Mouse (Mus musculus) T-helper 2 cell (primary cell): ENCODE data around the gene Cacna2d3.

Experiments used
- in situ Hi-C: fragments of 300-600 bp; cut with MboI, MseI; formaldehyde crosslinking; loops from one replicate; pipeline ENCODE4 v1.15.1; 2025; ENCODE audit warnings: high pct_unique_total_duplicates

Gene Cacna2d3

DNA sequence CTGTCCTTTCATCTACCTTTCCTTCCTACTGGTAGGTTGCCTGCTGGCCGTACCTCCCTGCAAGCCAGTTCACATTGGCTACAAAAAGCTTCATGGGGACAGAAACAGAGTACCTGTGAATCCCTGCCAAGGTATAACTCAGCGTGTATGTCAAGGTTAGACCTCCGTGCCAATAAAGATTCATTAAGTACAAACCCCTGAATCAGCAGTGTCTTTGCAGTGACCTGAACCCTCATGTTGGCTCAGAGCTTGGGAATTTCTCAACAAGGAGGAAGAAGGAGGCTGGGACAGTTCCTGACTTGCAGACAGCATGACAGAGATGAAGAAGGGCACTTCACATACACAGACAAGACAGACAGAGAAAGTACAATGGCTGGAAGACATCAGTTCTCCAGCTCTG, 225.1 kb downstream of the Cacna2d3 start:
- in situ Hi-C loops = no loop called here

GRCm38 (mm10) chr14:29491786-29492185, 229.9 kb downstream of the Cacna2d3 start:
- in situ Hi-C loops = no loop called here

DNA sequence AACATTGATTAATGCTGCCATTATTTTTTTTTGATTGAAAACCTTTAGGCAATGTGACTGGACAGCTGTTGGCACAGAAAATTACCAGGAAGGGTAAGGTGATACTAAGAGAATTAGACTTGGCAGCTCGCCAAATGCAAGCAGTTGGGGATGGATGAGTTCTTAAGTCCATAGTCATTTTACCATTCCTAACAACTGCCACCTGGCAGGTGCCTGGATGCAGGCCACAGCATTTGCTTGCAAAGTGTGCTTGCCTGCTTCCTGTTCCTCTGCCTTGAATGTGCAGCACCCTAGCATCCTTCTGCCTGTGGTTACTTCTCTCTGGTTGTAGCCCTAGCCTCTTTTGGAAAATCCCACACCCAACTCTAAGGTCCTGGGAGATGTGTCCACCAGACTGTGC, 236.2 kb downstream of the Cacna2d3 start:
- in situ Hi-C loops = no loop called here

- in situ Hi-C loops = no loop called here
These were observed 243.2 kb downstream of the Cacna2d3 start for GRCm38 (mm10) chr14:29478403-29478983.

GRCm38 (mm10) chr14:29464277-29464676, 257.4 kb downstream of the Cacna2d3 start:
- in situ Hi-C loops = no loop called here

DNA sequence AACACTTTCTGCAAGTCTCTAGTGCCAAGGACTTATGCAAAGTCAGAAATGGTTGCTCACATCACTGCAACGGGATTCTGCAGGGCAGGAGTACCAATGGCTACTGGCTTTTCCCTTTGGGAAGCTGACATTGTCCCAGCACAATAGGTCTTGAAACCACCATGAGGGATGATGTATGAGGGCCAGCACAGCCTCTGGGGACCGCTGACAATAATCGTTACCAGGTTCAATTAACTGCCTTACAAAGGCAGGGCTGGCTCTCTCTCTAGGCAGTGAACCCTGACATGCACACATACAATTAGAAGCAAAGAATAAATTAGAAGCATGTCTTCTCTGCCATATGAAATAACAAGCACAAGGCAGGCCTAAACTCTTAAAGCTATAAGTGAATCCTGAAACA, 272.5 kb downstream of the Cacna2d3 start:
- in situ Hi-C loops = no loop called here

DNA sequence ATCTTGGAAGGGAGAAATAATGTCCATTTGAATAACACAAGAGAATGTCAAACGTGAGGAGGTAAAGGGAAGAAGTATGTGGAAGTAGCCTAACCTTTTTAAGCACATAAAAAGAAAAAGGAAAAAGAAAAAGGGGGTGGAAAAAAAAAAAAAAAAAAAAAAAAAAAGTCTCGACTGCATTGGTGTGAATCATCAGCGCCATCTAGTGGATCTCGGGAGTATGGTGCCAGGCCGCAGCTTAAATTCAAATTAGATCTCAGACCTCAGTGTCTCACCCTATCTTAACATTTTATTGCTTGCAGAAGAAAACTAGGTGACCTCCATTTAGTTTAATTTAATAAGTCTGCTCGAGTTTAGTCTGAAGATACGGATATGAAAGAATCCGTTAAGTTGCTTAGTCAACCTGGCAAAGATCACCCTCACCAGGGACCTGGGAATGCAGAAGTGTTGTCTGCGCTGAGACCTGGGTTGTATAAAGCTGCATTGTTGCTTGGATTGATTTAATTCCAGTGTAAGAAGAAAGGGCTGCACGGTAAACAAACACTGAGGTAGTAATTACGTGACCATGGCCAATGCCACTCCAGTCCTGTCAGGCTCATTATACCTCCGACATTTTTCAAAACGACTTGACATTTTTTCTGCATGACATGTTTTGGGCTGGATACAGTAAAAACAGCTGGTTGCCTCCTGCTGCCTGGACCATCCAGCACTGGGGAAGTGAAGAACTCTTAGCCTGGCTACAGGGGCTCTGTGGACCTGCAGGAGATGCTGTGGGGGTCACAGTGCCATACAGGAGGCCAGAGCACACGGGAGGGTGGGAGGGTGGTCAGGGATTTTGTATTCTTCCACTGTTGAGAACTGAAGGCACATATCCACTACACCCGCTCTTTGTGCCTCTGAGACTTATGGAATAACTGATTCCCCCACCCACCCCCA, 278.3 kb downstream of the Cacna2d3 start:
- in situ Hi-C loops = no loop called here

- in situ Hi-C loops = no loop called here
These were observed 279.2 kb downstream of the Cacna2d3 start for GRCm38 (mm10) chr14:29442476-29442875.

DNA sequence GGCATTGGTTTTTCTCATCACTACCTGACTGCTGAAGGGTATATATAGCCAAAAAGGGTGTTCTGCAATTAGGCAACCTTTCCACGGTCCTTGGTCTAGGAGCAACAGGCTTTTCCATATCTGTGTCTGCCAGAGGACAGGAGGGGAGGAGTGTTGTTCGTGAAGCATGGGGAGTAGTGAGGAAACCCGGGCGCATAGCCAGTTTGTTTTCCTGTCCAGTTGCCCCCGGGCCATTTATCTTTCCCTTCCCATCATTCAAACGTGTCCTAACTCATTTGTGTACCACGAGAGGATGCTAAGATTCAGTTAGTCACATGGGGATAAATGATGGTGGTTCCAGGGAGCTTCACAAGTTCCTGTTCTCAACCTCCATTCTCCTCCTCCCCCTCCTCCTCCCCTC, 283.0 kb downstream of the Cacna2d3 start:
- in situ Hi-C loops = no loop called here

DNA sequence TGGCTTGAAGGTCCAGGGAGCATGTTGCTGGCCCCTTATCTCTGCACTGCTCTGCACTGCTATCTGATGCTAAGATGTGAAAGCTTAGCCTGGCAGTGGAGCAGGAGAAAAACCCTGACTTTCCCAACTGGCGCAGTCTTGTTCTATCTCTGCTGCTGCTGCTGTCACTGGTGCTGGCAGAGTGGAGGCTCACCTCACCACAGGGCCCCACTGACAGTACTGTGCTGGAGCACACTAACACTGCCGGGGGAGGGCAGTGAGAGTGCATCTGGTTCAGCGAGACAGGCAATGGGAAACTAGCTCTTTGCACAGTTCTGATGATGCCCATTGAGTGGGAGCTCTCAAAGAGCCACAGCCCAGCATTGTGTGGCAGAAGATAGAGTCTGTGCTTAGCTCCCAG, 283.4 kb downstream of the Cacna2d3 start:
- in situ Hi-C loops = no loop called here

DNA sequence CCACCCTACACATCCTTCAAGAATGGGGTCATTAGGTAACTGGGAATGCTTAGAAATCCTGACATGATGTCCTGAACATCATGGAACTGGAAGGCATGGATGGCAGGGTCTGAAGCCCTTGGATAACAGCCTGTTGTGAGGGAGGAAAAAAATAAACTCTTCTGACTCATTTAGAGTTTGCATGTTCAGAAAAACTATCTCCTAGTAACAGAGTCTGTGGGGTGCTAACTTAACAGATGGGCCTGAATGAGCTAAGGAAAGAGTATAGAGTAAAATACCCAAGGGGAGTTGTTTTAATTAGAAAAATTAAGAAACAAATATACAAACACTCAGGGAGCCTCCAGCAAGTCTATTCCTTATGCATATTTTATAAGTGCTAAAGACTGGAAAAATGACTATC, 286.5 kb downstream of the Cacna2d3 start:
- in situ Hi-C loops = no loop called here

GRCm38 (mm10) chr14:29433716-29434115, 287.9 kb downstream of the Cacna2d3 start:
- in situ Hi-C loops = no loop called here

DNA sequence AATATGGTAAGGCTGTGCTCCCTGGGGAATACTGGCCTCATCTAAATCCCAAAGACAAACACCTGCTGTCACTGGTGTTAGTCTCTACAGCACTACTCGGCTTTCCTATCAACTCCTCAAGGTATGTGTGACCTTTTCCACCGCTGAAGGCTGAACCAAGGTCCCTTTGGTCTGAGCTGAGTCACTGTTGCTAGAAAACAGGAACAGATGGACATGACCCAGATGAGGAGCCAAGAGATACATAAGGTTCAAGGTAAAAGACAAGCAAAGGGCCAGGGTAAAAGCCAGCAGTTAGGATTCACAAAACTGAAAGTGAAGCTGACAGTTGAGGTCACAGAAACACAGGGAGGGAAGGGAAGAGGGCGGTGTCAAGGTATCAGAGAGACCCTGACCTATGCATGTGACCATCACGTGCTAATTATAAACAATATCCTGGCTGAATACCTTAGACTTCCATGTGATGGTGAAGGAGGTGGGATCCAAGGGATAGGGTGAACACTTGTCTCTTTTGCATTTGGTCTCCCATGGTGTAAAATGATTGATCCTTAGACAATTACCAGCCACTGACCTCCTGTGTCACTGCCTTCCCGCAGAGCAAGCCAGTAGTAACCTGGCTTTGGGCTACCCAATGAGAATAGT, 288.5 kb downstream of the Cacna2d3 start:
- in situ Hi-C loops = no loop called here

GRCm38 (mm10) chr14:29429788-29430187, 291.9 kb downstream of the Cacna2d3 start:
- in situ Hi-C loops = no loop called here

DNA sequence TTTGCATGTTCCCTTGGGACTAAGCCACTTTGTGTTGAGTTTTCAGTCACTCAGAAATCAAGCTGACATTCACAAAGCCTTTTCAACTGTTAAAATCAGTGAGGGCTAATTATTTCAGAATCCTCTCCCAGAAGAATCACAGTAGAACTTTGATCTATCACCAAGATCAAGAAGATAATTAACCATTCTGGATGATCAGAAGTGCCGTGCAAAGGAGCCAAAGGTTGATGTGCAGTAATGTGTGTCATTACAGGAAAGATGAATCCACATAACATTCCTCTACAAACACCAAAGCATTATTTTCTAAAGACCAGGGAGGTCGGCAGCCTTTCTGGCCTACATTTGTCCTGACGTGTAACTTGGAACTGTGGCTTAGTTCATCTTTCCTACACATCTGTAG, 296.0 kb downstream of the Cacna2d3 start:
- in situ Hi-C loops = no loop called here

DNA sequence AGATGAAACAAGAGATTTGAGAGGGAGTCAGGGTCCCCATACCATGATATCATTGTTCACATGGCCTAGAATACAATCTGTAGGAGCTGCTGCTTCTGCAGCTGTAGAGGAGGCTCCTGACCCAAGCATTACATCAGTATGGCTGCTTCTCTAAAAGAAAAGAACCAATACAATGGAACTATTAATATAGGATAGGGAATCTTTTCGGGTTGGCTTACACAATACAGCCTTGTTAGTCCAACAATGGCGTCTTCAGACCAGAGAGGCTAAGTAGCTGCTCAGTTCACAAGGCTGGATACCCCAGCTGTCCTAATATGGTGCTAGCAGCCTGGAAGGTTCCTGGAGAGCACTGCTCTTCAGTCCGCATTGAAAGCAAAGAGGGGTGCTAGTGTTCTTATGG, 296.5 kb downstream of the Cacna2d3 start:
- in situ Hi-C loops = no loop called here

- in situ Hi-C loops = no loop called here
These were observed 315.8 kb downstream of the Cacna2d3 start for GRCm38 (mm10) chr14:29405878-29406165.

GRCm38 (mm10) chr14:29405125-29405877, 316.4 kb downstream of the Cacna2d3 start:
- in situ Hi-C loops = no loop called here

DNA sequence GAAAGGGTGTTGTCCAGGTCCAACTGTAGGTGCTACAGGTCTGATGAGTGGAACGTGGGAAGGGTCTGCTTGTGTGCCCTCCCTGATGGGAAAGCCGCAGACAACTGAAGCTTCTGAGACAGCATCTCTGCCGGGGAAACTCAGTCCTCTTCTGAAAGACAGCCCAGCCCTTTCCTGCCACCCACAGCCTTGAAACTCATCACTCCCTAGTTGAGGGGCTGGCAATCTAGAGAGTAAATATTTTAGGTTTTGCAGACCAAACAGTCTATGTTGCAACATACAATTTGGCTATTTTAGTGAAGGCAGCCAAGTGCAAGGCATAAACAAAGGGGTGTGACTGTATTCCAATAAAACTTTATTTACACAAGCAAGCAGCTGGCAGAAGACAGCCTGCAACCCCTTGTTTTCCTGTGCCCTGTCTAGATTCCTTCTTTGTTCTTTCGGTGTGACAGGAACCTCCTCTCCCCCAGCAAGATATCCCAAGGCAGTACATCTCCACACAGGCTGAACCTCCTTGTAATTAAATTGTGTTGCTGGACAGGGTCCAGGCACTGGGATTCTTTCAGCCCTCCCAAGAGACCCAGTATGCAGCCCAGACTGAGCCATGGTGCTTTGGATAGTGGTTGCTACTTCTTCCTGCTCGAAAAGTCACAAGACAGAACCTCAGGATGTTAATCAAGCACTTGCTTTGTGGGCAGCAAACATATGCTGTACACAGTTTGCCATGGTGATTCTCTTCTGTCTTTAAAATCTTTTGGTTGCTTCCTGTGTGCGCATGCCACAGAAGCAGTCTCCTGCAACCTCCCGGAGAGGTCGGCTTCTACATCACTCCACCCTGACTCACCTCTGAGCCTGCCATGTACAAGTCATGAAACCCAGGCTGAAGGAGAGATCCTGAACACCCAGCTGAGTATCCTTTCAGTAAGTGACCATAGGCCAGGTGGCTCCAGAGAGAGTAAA, 317.5 kb downstream of the Cacna2d3 start:
- in situ Hi-C loops = no loop called here

DNA sequence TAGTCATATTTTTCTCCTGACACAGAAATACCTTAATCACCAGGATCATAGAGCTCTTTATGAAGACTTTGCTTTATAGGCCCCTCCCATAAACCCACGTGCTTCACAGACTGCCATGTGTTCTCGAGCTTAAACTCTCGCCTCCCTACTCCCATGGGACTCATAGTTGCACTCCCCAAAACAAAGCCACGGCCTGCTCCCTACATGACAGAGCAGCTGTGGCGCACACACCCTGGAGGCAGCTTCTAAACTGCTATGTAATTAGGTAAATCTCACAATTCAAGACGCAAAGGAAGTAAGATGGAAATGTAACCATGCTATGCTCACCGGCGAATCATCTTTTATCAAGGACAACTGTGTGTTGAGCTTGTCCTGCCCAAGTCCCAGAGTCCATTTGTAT, 319.2 kb downstream of the Cacna2d3 start:
- in situ Hi-C loops = no loop called here

DNA sequence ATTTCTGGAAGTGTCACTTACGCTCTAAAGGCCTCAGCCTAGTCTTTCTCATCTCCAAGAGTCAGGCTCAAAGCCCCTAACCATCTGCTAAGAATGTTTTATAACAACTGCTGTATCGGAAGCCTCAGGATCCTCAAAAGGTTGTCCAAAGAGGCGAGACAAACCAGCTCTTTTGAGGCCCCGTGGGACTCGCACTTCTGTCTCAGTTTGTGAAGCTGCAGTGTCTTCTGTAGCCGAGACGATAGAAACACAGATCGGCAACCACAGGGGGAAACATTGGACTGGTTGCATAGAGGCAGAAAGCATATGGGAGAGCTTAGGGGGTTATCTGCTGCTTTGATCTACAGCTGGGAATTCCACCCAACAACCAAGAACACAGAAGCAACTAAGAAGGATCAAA, 327.9 kb downstream of the Cacna2d3 start:
- in situ Hi-C loops = no loop called here
